ENCODE assay signal across 20 mouse cellular contexts in genomic region chr9:13203109-13203508, GRCm38 (mm10). TPM values are rescaled to one million over a fixed set of nuclear protein-coding genes. Genes with fewer than 3 reads are reported as not detected.
DNase-seq lines count a peak whose midpoint lies in the region; ATAC-seq and TF ChIP-seq lines count a peak whose summit lies in the region.
"Had no signal": no experiment of that assay in that cellular context is flagged by ENCODE, and none has a peak within 500 bp of the region (broad histone marks: within the 10 kb centered on the region; RNA-seq: fewer than 3 reads in every experiment).

No protein-coding gene starts in this region.

- intact Hi-C loops in gastrocnemius, postnatal 36 days (cut with DNase I): no loop called here

- DNase-seq in liver, postnatal 0 days: no peak
- no peak for DNase-seq in heart, adult 11 months
- DNase-seq in gastrocnemius, postnatal 36 days: no peak
- DNase-seq: adrenal gland, adult 8-10 months; adrenal gland, postnatal 36 days; cerebellum, adult 11 months; cerebellum, adult 8-10 months; cerebellum, postnatal 14 days; gastrocnemius, postnatal 10 days; heart, postnatal 14 days had no signal

- no peak overlapping the region for H3K4me3 ChIP-seq in liver, embryonic 12.5 days
- H3K4me3 ChIP-seq in liver, postnatal 0 days (ENCODE audit: low read depth, low read length): no peak overlapping the region
- H3K4me3 ChIP-seq in liver, embryonic 16.5 days (ENCODE audit: low read depth, low read length): no peak overlapping the region
- H3K4me3 ChIP-seq in kidney, embryonic 14.5 days (ENCODE audit: low read length): no peak overlapping the region
- H3K4me3 ChIP-seq: embryonic facial prominence, embryonic 12.5 days; forebrain, embryonic 15.5 days; heart, embryonic 10.5 days; heart, embryonic 15.5 days; hindbrain, embryonic 15.5 days had no signal

- H3K27ac ChIP-seq in liver, embryonic 12.5 days: peak overlapping the region; percentile 20; the same call in 1 of the 2 replicates
- no peak overlapping the region for H3K27ac ChIP-seq in liver, postnatal 0 days (ENCODE audit: low read depth)
- no peak overlapping the region for H3K27ac ChIP-seq in liver, embryonic 16.5 days (ENCODE audit: low read length)
- no peak overlapping the region for H3K27ac ChIP-seq in kidney, embryonic 14.5 days (ENCODE audit: low read depth, low read length)
- H3K27ac ChIP-seq: embryonic facial prominence, embryonic 12.5 days; forebrain, embryonic 15.5 days; heart, embryonic 10.5 days; heart, embryonic 15.5 days; hindbrain, embryonic 15.5 days had no signal

- H3K27me3 ChIP-seq in liver, embryonic 12.5 days (replicated peaks): no peaks in the 10 kb centered on the region
- H3K27me3 ChIP-seq in liver, postnatal 0 days (ENCODE audit: insufficient read depth, low read length): no peaks in the 10 kb centered on the region
- H3K27me3 ChIP-seq in liver, embryonic 16.5 days (ENCODE audit: control insufficient read depth, insufficient read depth, low read depth, low read length): no peaks in the 10 kb centered on the region
- H3K27me3 ChIP-seq in kidney, embryonic 14.5 days (ENCODE audit: control insufficient read depth, insufficient read depth, low read length): no peaks in the 10 kb centered on the region
- H3K27me3 ChIP-seq: embryonic facial prominence, embryonic 12.5 days; forebrain, embryonic 15.5 days; heart, embryonic 15.5 days; hindbrain, embryonic 15.5 days had no signal

- peak; percentile 16; the same call in 1 of the 2 replicates for ATAC-seq in liver, embryonic 12.5 days
- no peak for ATAC-seq in liver, postnatal 0 days
- ATAC-seq in hematopoietic stem cell, adult 5-6 weeks (replicated peaks in 1 of 2; ENCODE audit: insufficient read depth in 1 of 2, low FRiP score in 2 of 2, low TSS enrichment in 1 of 2, low read depth in 1 of 2, poor library complexity in 2 of 2, severe bottlenecking in 2 of 2): peak; percentile 84 to 90
- ATAC-seq in liver, embryonic 16.5 days (ENCODE audit: low read depth): 0 out of 2 replicates have a peak, but pooled peaks have one; percentile 7
- no peak for ATAC-seq in kidney, embryonic 14.5 days (ENCODE audit: low FRiP score, low TSS enrichment)
- ATAC-seq: forebrain, embryonic 15.5 days; inflammation-experienced regulatory T-cells, adult 6 months had no signal

- H3K4me2 ChIP-seq in liver, embryonic 12.5 days: no peak overlapping the region
- no peak overlapping the region for H3K4me2 ChIP-seq in liver, postnatal 0 days (ENCODE audit: low read depth, low read length)
- no peak overlapping the region for H3K4me2 ChIP-seq in liver, embryonic 16.5 days (ENCODE audit: low read depth, low read length)
- H3K4me2 ChIP-seq in kidney, embryonic 14.5 days (replicated peaks; ENCODE audit: low read depth, low read length): no peak overlapping the region
- H3K4me2 ChIP-seq: embryonic facial prominence, embryonic 12.5 days; forebrain, embryonic 15.5 days; heart, embryonic 15.5 days; hindbrain, embryonic 15.5 days had no signal

- H3K9me3 ChIP-seq in liver, embryonic 12.5 days (replicated peaks): no peaks in the 10 kb centered on the region
- no peaks in the 10 kb centered on the region for H3K9me3 ChIP-seq in liver, postnatal 0 days (ENCODE audit: low read length)
- no peaks in the 10 kb centered on the region for H3K9me3 ChIP-seq in liver, embryonic 16.5 days (replicated peaks; ENCODE audit: control insufficient read depth, low read length)
- no peaks in the 10 kb centered on the region for H3K9me3 ChIP-seq in kidney, embryonic 14.5 days (ENCODE audit: control insufficient read depth, low read length)
- H3K9me3 ChIP-seq: embryonic facial prominence, embryonic 12.5 days; forebrain, embryonic 15.5 days; heart, embryonic 10.5 days; heart, embryonic 15.5 days; hindbrain, embryonic 15.5 days had no signal

- no peak overlapping the region for H3K9ac ChIP-seq in liver, embryonic 12.5 days
- H3K9ac ChIP-seq in liver, postnatal 0 days (replicated peaks): no peak overlapping the region
- H3K9ac ChIP-seq in liver, embryonic 16.5 days (ENCODE audit: low read depth, low read length): no peak overlapping the region
- H3K9ac ChIP-seq in kidney, embryonic 14.5 days (ENCODE audit: low read depth, low read length): no peak overlapping the region
- H3K9ac ChIP-seq: embryonic facial prominence, embryonic 12.5 days; forebrain, embryonic 15.5 days; heart, embryonic 15.5 days; hindbrain, embryonic 15.5 days had no signal

- H3K4me1 ChIP-seq in liver, embryonic 12.5 days: peaks cover 19% of the 10 kb centered on the region
- H3K4me1 ChIP-seq in liver, postnatal 0 days (ENCODE audit: insufficient read depth): no peaks in the 10 kb centered on the region; the same call in 1 of the 2 replicates
- no peaks in the 10 kb centered on the region; the same call in 1 of the 2 replicates for H3K4me1 ChIP-seq in liver, embryonic 16.5 days (ENCODE audit: control insufficient read depth, low read depth, low read length)
- no peaks in the 10 kb centered on the region for H3K4me1 ChIP-seq in kidney, embryonic 14.5 days (ENCODE audit: control insufficient read depth, insufficient read depth, low read length)
- H3K4me1 ChIP-seq: embryonic facial prominence, embryonic 12.5 days; forebrain, embryonic 15.5 days; heart, embryonic 10.5 days; hindbrain, embryonic 15.5 days had no signal

- TF ChIP-seq CTCF in liver, postnatal 0 days (IDR thresholded peaks at IDR 0.05; ENCODE audit: low read depth): no peak

- TF ChIP-seq EP300 in liver, postnatal 0 days (IDR thresholded peaks at IDR 0.05; ENCODE audit: low read depth): no peak

- H3K36me3 ChIP-seq in liver, embryonic 12.5 days: no peaks in the 10 kb centered on the region
- H3K36me3 ChIP-seq in liver, postnatal 0 days (replicated peaks; ENCODE audit: insufficient read depth, low read length): no peaks in the 10 kb centered on the region
- H3K36me3 ChIP-seq in liver, embryonic 16.5 days (ENCODE audit: control insufficient read depth, insufficient read depth): no peaks in the 10 kb centered on the region
- no peaks in the 10 kb centered on the region for H3K36me3 ChIP-seq in kidney, embryonic 14.5 days (ENCODE audit: control insufficient read depth, insufficient read depth, low read length)
- H3K36me3 ChIP-seq: embryonic facial prominence, embryonic 12.5 days; forebrain, embryonic 15.5 days; heart, embryonic 10.5 days; heart, embryonic 15.5 days; hindbrain, embryonic 15.5 days had no signal

- 74% methylated on average over 1 of the region's 1 CpGs for WGBS in liver, embryonic 12.5 days (ENCODE audit: insufficient replicate concordance)
- 63% methylated on average over 1 of the region's 1 CpGs for WGBS in liver, postnatal 0 days (ENCODE audit: insufficient replicate concordance)
- WGBS in liver, embryonic 16.5 days (ENCODE audit: insufficient replicate concordance): 60% methylated on average over 1 of the region's 1 CpGs
- WGBS in kidney, embryonic 14.5 days: 85% methylated on average over 1 of the region's 1 CpGs

RNA-seq across cellular contexts. Expression of gene Jrkl, which starts 42.5 kb away (rescaled TPM):
- polyA plus RNA-seq in liver, embryonic 12.5 days (2016; fragmentation: Nextera tagmentation; extraction: Ambion mirVana): 3.4 and 3.7 TPM in 2 replicates
- polyA plus RNA-seq in liver, postnatal 0 days (2015; fragmentation: Nextera tagmentation; extraction: Ambion mirVana): 1.9 and 2.1 TPM in 2 replicates
- total RNA-seq in hematopoietic stem cell, adult 5-6 weeks (2017): 17.3 and 19.4 TPM in 2 replicates
- polyA plus RNA-seq in liver, embryonic 16.5 days (2015; fragmentation: Nextera tagmentation; extraction: Ambion mirVana): 1.8 and 2.4 TPM in 2 replicates
- 7.1 and 9.6 TPM in 2 replicates for polyA plus RNA-seq in kidney, embryonic 14.5 days (2014; fragmentation: Nextera tagmentation; extraction: Ambion mirVana)
- total RNA-seq in gastrocnemius, postnatal 36 days (2021): 1 to 10 TPM; 2.3 to 3.2 TPM

RNA-seq across cellular contexts. Expression of gene Ccdc82, which starts 43.6 kb away (rescaled TPM):
- 14.0 and 15.2 TPM in 2 replicates for polyA plus RNA-seq in liver, embryonic 12.5 days (2016; fragmentation: Nextera tagmentation; extraction: Ambion mirVana)
- 3.8 and 4.7 TPM in 2 replicates for polyA plus RNA-seq in liver, postnatal 0 days (2015; fragmentation: Nextera tagmentation; extraction: Ambion mirVana)
- 54.2 and 67.6 TPM in 2 replicates for total RNA-seq in hematopoietic stem cell, adult 5-6 weeks (2017)
- polyA plus RNA-seq in liver, embryonic 16.5 days (2015; fragmentation: Nextera tagmentation; extraction: Ambion mirVana): 8.8 and 9.7 TPM in 2 replicates
- 8.3 and 10.8 TPM in 2 replicates for polyA plus RNA-seq in kidney, embryonic 14.5 days (2014; fragmentation: Nextera tagmentation; extraction: Ambion mirVana)
- total RNA-seq in gastrocnemius, postnatal 36 days (2021): 1 to 10 TPM; 3.5 to 3.7 TPM

Comparison
In these comparisons a context has a peak if more than half of its experiments do, and no peak if none do; other contexts are left out.
1. ATAC-seq: peak in liver, embryonic 12.5 days (single experiment), hematopoietic stem cell, adult 5-6 weeks (2 of 2) and liver, embryonic 16.5 days (single experiment); none in liver, postnatal 0 days (single experiment) and kidney, embryonic 14.5 days (single experiment).